Mouse (Mus musculus) olfactory bulb, adult 2 months (tissue): ENCODE results near the gene Kdm5c.

Experiments
- CTCF ChIP-seq: fragments of 200-500 bp; IDR thresholded peaks from 2 replicates; pipeline ENCODE4 v1.5.1; 2012; ENCODE audit warnings: low read depth, mild to moderate bottlenecking, low read length, moderate library complexity; ENCODE audit not compliant: insufficient read depth
- POLR2A ChIP-seq: fragments of 200-500 bp; IDR thresholded peaks from 2 replicates; pipeline ENCODE4 v1.6.1; 2012; ENCODE audit warnings: mild to moderate bottlenecking, low read depth, low read length, moderate library complexity; ENCODE audit not compliant: insufficient read depth

GRCm38 (mm10) chrX:152284746-152285145 is 51.9 kb downstream of the Kdm5c start:
- no peak for TF ChIP-seq POLR2A
- TF ChIP-seq CTCF, result no peak
